Mouse (Mus musculus) limb, embryonic 14.5 days (tissue): ENCODE measurements around the gene Gm20481. TPM values are rescaled to one million over a fixed set of nuclear protein-coding genes. Genes with fewer than 3 reads are reported as not detected.
A peak's percentile ranks its signal among the peaks of the same experiment; 100 is the strongest.

Experiments used
- ATAC-seq: fragments of 200-750 bp; cut with Nextera tagmentation; 2 replicates; pipeline ENCODE4 v1.8.0; 2017; ENCODE audit warnings: low read depth, moderate number of reproducible peaks, moderate TSS enrichment; ENCODE audit not compliant: low FRiP score
- DNase-seq: peaks from one replicate; pipeline ENCODE4 v3.0.0-alpha.2; 2015; ENCODE audit warnings: low spot score
- H3K27ac ChIP-seq: fragments of 300-500 bp; sonication (generic); replicated peaks from 2 replicates; pipeline ENCODE4 v1.5.1; 2014; ENCODE audit warnings: low read depth, mild to moderate bottlenecking, low read length, moderate library complexity, mixed read lengths
- H3K27me3 ChIP-seq: fragments of 300-500 bp; sonication (generic); 2 replicates; pipeline ENCODE4 v1.6.1; 2014; ENCODE audit warnings: low read length, mixed read lengths; ENCODE audit not compliant: control insufficient read depth, insufficient read depth
- H3K36me3 ChIP-seq: fragments of 300-500 bp; sonication (generic); 2 replicates; pipeline ENCODE4 v1.6.1; 2014; ENCODE audit warnings: mild to moderate bottlenecking, low read length, moderate library complexity, mixed read lengths; ENCODE audit not compliant: control insufficient read depth, insufficient read depth
- H3K4me1 ChIP-seq: fragments of 300-500 bp; sonication (generic); 2 replicates; pipeline ENCODE4 v1.6.1; 2014; ENCODE audit warnings: antibody characterized with exemption, low read length, mixed read lengths; ENCODE audit not compliant: control insufficient read depth, insufficient read depth
- H3K4me2 ChIP-seq: fragments of 300-500 bp; sonication (generic); replicated peaks from 2 replicates; pipeline ENCODE4 v1.6.1; 2014; ENCODE audit warnings: low read depth, mild to moderate bottlenecking, low read length, moderate library complexity; ENCODE audit not compliant: severe bottlenecking
- H3K4me3 ChIP-seq: fragments of 300-500 bp; sonication (generic); replicated peaks from 2 replicates; pipeline ENCODE4 v1.5.1; 2014; ENCODE audit warnings: low read length
- H3K9ac ChIP-seq: fragments of 300-500 bp; sonication (generic); 2 replicates; pipeline ENCODE4 v1.6.1; 2014; ENCODE audit warnings: mild to moderate bottlenecking, low read depth, low read length, moderate library complexity; ENCODE audit not compliant: severe bottlenecking
- H3K9me3 ChIP-seq: fragments of 300-500 bp; sonication (generic); 2 replicates; pipeline ENCODE4 v1.6.1; 2016; ENCODE audit warnings: low read length; ENCODE audit not compliant: control insufficient read depth
- POLR2A ChIP-seq: fragments of 200-500 bp; IDR thresholded peaks from 2 replicates; pipeline ENCODE4 v1.8.0; 2012; ENCODE audit warnings: inconsistent platforms, mild to moderate bottlenecking, moderate library complexity, borderline replicate concordance; ENCODE audit not compliant: insufficient read depth, insufficient read length; ENCODE audit errors: extremely low read depth
- WGBS: fragments of 180-500 bp; shearing (Covaris S2); extraction: QIAGEN DNeasy Blood & Tissue Kit; methylation state at CpG from one replicate; pipeline ENCODE4 v1.1.7; 2014; 5-methylcytosine and 5-hydroxymethylcytosine counted together
- polyA plus RNA-seq, 2 experiments: library from polyadenylated mRNA; depleted of rRNA in 1 of 2; stranded (reverse) in 1 of 2; unstranded in 1 of 2; fragments of >200 nt; fragmentation: Nextera tagmentation in 1 of 2; extraction: Ambion mirVana in 1 of 2; gene quantifications; 2 replicates each; pipeline versions ENCODE4 v1.2.1 to v1.2.3; 2012 to 2014

Gm20481 gene
- polyA plus RNA-seq, 2 experiments: not detected

DNA sequence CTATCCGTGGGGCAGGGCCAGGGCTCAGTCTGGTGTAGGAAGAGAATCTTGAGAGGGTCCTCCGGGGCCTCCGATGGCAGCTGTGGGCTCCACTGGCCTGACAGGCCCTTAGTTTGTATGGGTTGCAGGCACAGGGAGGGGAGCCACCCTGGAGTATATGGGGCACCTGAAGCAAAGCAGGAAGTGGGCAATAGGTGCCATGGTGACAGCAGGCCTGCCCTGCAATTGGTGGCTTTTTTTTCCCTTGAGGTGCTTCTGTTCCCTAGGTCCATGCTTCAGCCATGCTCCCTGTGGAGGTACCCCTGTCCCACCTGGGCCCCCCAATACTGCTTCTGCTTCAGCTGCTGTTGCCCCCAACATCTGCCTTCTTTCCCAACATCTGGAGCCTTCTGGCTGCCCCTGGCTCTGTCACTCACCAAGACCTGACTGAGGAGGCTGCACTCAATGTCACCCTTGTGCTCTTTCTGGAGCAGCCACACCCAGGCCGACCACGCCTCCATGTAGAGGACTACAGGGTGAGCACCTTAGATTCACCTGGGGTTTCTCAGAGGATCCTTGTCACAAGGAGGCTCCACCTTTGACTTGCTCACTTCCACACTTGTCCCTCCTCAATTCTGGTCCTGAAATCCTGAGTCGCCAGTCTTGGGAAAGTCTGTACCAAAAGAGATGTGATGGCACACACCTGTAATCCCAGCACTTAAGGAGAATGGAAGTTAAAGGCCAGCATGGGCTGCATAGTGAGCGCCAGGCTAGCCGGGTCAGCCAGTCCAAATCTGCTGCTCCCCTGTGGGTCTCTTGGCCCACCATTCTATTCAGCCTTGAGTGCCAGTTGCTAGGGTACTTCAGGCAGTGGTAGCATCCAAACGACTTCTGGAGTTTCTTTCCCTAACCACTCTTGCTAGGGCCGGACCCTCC lies 47.3 kb downstream of the Gm20481 start:
- ATAC-seq (no peak), DNase-seq (no peak)
- H3K4me1 ChIP-seq: peaks cover 5% of the 10 kb centered on the region; the same call in 1 of the 2 replicates
- H3K9me3 ChIP-seq: no peaks in the 10 kb centered on the region
- WGBS: 86% methylated on average over 10 of the region's 10 CpGs
- no peak overlapping the region for H3K27ac ChIP-seq
- peaks cover 51% of the 10 kb centered on the region for H3K36me3 ChIP-seq
- peak overlapping the region; percentile 12; the same call in 1 of the 2 replicates for H3K9ac ChIP-seq
- H3K4me2 ChIP-seq: no peak overlapping the region
- no peaks in the 10 kb centered on the region for H3K27me3 ChIP-seq
- H3K4me3 ChIP-seq: no peak overlapping the region
- TF ChIP-seq POLR2A: no peak

DNA sequence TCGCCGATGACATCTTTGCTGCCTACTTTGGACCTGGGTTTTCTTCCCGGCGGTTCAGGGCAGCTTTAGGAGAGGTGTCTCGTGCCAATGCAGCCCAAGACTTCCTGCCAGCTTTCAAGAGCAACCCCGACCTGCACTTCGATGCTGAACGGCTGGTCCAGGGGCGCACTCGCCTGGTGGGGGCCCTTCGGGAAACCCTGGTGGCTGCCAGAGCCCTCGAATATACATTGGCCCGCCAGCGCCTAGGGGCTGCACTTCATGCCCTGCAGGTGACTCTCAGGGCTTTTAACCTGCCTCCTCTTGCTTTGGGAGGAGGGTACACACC lies 48.0 kb downstream of the Gm20481 start:
- H3K27me3 ChIP-seq: no peaks in the 10 kb centered on the region
- peaks cover 45% of the 10 kb centered on the region for H3K36me3 ChIP-seq
- ATAC-seq (no peak), DNase-seq (no peak)
- no peak for TF ChIP-seq POLR2A
- H3K27ac ChIP-seq: no peak overlapping the region
- H3K9me3 ChIP-seq: no peaks in the 10 kb centered on the region
- H3K9ac ChIP-seq: no peak overlapping the region
- peaks cover 5% of the 10 kb centered on the region; the same call in 1 of the 2 replicates for H3K4me1 ChIP-seq
- H3K4me3 ChIP-seq: no peak overlapping the region
- 81% methylated on average over 14 of the region's 14 CpGs for WGBS
- H3K4me2 ChIP-seq: no peak overlapping the region

DNA sequence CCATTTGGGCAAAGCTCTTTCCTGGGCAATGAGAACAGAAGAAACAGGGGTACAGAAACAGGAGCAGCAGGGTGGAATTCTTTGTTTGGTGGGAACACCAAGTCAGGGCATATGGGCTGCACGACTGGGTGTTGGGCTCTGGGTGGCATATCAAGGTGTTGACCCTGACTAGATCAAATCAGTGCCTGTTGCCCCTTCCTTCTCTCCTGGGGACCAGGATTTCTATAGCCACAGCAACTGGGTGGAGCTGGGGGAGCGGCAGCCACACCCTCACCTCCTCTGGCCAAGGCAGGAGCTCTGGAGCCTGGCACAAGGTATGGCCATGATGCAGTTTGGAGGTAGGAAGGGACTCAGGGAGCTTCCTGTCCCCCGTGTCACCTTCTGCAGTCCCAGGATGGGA lies 48.5 kb downstream of the Gm20481 start:
- Histone ChIP-seq H3K27me3 (no peaks in the 10 kb centered on the region), H3K4me2 (no peak overlapping the region), H3K9ac (no peak overlapping the region), H3K9me3 (no peaks in the 10 kb centered on the region), H3K4me1 (peaks cover 5% of the 10 kb centered on the region; the same call in 1 of the 2 replicates), H3K36me3 (peaks cover 40% of the 10 kb centered on the region), H3K4me3 (no peak overlapping the region), H3K27ac (no peak overlapping the region)
- DNase-seq: no peak
- 64% methylated on average over 3 of the region's 3 CpGs for WGBS
- no peak for TF ChIP-seq POLR2A
- no peak for ATAC-seq

DNA sequence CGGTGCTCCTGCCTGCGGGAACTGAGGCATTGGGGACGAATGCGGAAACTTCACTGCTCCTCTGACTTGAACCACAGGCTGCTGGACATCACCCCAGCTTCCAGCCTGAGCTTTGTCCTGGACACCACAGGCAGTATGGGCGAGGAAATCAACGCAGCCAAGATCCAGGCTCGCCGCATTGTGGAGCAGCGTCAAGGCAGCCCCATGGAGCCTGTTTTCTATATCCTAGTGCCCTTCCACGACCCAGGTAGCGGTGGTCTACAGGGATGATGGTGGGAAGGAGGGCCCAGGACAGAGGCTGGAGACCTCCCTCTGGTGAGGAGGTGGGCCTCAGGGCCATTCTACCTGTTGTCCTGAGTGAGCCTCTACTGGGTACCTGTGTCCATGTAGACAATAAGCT lies 50.2 kb downstream of the Gm20481 start:
- ATAC-seq (no peak), DNase-seq (no peak)
- Histone ChIP-seq H3K27ac (no peak overlapping the region), H3K9ac (no peak overlapping the region), H3K9me3 (no peaks in the 10 kb centered on the region), H3K27me3 (no peaks in the 10 kb centered on the region), H3K4me2 (no peak overlapping the region), H3K4me1 (peaks cover 5% of the 10 kb centered on the region; the same call in 1 of the 2 replicates), H3K4me3 (no peak overlapping the region), H3K36me3 (peaks cover 23% of the 10 kb centered on the region)
- 65% methylated on average over 11 of the region's 11 CpGs for WGBS
- no peak for TF ChIP-seq POLR2A

DNA sequence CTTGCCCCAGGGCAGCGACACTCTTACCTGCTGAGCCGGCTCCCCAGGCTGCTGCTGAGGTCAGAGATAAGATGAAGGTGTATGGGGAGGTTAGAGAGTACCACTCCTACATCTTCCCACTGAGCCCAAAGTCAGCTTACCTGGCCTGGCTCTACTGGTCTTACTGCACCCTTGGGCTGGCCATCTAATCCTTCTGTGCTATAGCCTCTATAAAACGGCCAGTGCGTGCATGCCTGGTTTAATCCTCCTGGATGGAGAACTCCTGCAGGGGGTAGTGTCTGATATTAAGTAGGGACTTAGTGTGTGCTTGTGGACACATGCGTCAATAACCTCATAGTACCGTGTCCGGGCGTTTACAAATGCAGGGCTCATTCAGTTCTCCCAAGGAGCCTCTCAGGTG lies 50.8 kb downstream of the Gm20481 start:
- peaks cover 5% of the 10 kb centered on the region; the same call in 1 of the 2 replicates for H3K4me1 ChIP-seq
- no peaks in the 10 kb centered on the region for H3K27me3 ChIP-seq
- DNase-seq (no peak), ATAC-seq (no peak)
- no peak overlapping the region for H3K9ac ChIP-seq
- H3K36me3 ChIP-seq: peaks cover 16% of the 10 kb centered on the region
- WGBS: 86% methylated on average over 8 of the region's 8 CpGs
- H3K4me2 ChIP-seq: no peak overlapping the region
- H3K27ac ChIP-seq: no peak overlapping the region
- TF ChIP-seq POLR2A: no peak
- no peaks in the 10 kb centered on the region for H3K9me3 ChIP-seq
- H3K4me3 ChIP-seq: no peak overlapping the region
